8 mouse cellular contexts compared by ENCODE assay signal in genomic region chr6:72097181-72097995, GRCm38 (mm10). TPM values are rescaled to one million over a fixed set of nuclear protein-coding genes. Genes with fewer than 3 reads are reported as not detected.
A peak's percentile ranks its signal among the peaks of the same experiment; 100 is the strongest.
DNase-seq lines count a peak whose midpoint lies in the region; ATAC-seq and TF ChIP-seq lines count a peak whose summit lies in the region.

St3gal5 (plus strand) TSS chr6:72097592.

- H3K36me3 ChIP-seq in hindbrain, embryonic 10.5 days, result no peaks in the 10 kb centered on the region
- no peaks in the 10 kb centered on the region for H3K36me3 ChIP-seq in lung, postnatal 0 days (ENCODE audit: insufficient read depth, low read length)

- peak within 1 kb of the TSS; percentile 81 for H3K4me3 ChIP-seq in hindbrain, embryonic 10.5 days
- H3K4me3 ChIP-seq in lung, postnatal 0 days (ENCODE audit: low read depth, low read length), result peak within 1 kb of the TSS; percentile 72

- H3K4me1 ChIP-seq in hindbrain, embryonic 10.5 days (replicated peaks), result peaks cover 54% of the 10 kb centered on the region
- peaks cover 9% of the 10 kb centered on the region; the same call in 1 of the 2 replicates for H3K4me1 ChIP-seq in lung, postnatal 0 days (ENCODE audit: insufficient read depth, low read depth, low read length)

- peak; percentile 57 for TF ChIP-seq CTCF in lung, postnatal 0 days (IDR thresholded peaks at IDR 0.05)

- peaks cover 3% of the 10 kb centered on the region for H3K27me3 ChIP-seq in hindbrain, embryonic 10.5 days (ENCODE audit: insufficient read depth, poor library complexity, severe bottlenecking)
- H3K27me3 ChIP-seq in lung, postnatal 0 days (replicated peaks; ENCODE audit: insufficient read depth, low read length), result no peaks in the 10 kb centered on the region

- H3K4me2 ChIP-seq in lung, postnatal 0 days (replicated peaks; ENCODE audit: low read depth, low read length), result peak within 1 kb of the TSS; percentile 100

- H3K9ac ChIP-seq in lung, postnatal 0 days (replicated peaks; ENCODE audit: low read depth), result peak within 1 kb of the TSS; percentile 52

- ATAC-seq in frontal cortex, adult (ENCODE audit: low TSS enrichment), result peak; percentile 71
- peak; percentile 94 for ATAC-seq in lung, postnatal 0 days

- H3K27ac ChIP-seq in hindbrain, embryonic 10.5 days, result peak within 1 kb of the TSS; percentile 95
- peak within 1 kb of the TSS; percentile 54; the same call in 1 of the 2 replicates for H3K27ac ChIP-seq in lung, postnatal 0 days (ENCODE audit: low read length)

- DNase-seq in MN1 (ENCODE audit: low spot score), result peak; percentile 86
- peak; percentile 93 for DNase-seq in cerebellum, adult 8-10 months
- peak; percentile 94 for DNase-seq in hindbrain, embryonic 10.5 days (ENCODE audit: low spot score)
- peak; percentile 84 to 91 for DNase-seq in layer of hippocampus, postnatal 10 days (ENCODE audit: low spot score in 2 of 2)
- peak; percentile 93 for DNase-seq in lung, postnatal 0 days (ENCODE audit: low spot score)
- peak; percentile 69 for DNase-seq in ovary, postnatal 10 days (ENCODE audit: low spot score)
- DNase-seq in thymus, postnatal 0 days (ENCODE audit: low spot score), result peak; percentile 80

- WGBS in hindbrain, embryonic 10.5 days, result under 1% methylated on average over 81 of the region's 81 CpGs
- under 1% methylated on average over 67 of the region's 81 CpGs for WGBS in lung, postnatal 0 days

- no peak for TF ChIP-seq EP300 in lung, postnatal 0 days (IDR thresholded peaks at IDR 0.05)

- H3K9me3 ChIP-seq in hindbrain, embryonic 10.5 days, result no peaks in the 10 kb centered on the region
- no peaks in the 10 kb centered on the region for H3K9me3 ChIP-seq in lung, postnatal 0 days (ENCODE audit: low read length)

RNA-seq across cellular contexts. Expression of gene St3gal5, which starts in this region (rescaled TPM):
- polyA plus RNA-seq in hindbrain, embryonic 10.5 days (2016; fragmentation: Nextera tagmentation; extraction: Ambion mirVana), result 41.6 and 43.0 TPM in 2 replicates
- 10 to 100 TPM; 93.2 to 93.9 TPM for total RNA-seq in layer of hippocampus, postnatal 10 days (2021)
- 38.9 and 42.4 TPM in 2 replicates for polyA plus RNA-seq in lung, postnatal 0 days (2015; fragmentation: Nextera tagmentation; extraction: Ambion mirVana)
- 2.6 TPM in 2 replicates for polyA plus RNA-seq in thymus, postnatal 0 days (2015; fragmentation: Nextera tagmentation; extraction: Ambion mirVana)

Comparison
In these comparisons a context has a peak if more than half of its experiments do, and no peak if none do; other contexts are left out.
1. Peak in every context shown above with its lines: DNase-seq, ATAC-seq, H3K4me3 ChIP-seq and H3K27ac ChIP-seq.
2. RNA of gene St3gal5 (polyA plus RNA-seq): 41.6 to 43.0 TPM in hindbrain, embryonic 10.5 days and 38.9 to 42.4 TPM in lung, postnatal 0 days; 2.6 TPM in thymus, postnatal 0 days; every median in the first group is over 10 times any median in the second.